Mouse (Mus musculus) erythroid progenitor cell, adult 5-6 weeks (primary cell): Measurements from ENCODE around the gene Akr1c20. TPM values are rescaled to one million over a fixed set of nuclear protein-coding genes. Genes with fewer than 3 reads are reported as not detected.

Experiments
- ATAC-seq: replicated peaks from 2 replicates; pipeline ENCODE4 v1.8.0; 2016; ENCODE audit warnings: moderate number of reproducible peaks, mild to moderate bottlenecking, moderate TSS enrichment, inconsistent platforms; ENCODE audit not compliant: poor library complexity, low FRiP score, severe bottlenecking
- total RNA-seq, 2 experiments: library from RNA; stranded (forward) in 1 of 2; stranded (reverse) in 1 of 2; fragments of 150-400 nt in 1 of 2; fragments of 186-747, 209-891 nt in 1 of 2; gene quantifications; 2 replicates each; pipeline versions ENCODE4 v1.2.3 to v1.2.4; 2015 to 2017; ENCODE audit warnings: low replicate concordance in 2 of 2

Akr1c20 gene
- total RNA-seq (2015; ENCODE audit: low replicate concordance) (not detected in 2 replicates), total RNA-seq (2017; ENCODE audit: low replicate concordance) (not detected in 2 replicates)

DNA sequence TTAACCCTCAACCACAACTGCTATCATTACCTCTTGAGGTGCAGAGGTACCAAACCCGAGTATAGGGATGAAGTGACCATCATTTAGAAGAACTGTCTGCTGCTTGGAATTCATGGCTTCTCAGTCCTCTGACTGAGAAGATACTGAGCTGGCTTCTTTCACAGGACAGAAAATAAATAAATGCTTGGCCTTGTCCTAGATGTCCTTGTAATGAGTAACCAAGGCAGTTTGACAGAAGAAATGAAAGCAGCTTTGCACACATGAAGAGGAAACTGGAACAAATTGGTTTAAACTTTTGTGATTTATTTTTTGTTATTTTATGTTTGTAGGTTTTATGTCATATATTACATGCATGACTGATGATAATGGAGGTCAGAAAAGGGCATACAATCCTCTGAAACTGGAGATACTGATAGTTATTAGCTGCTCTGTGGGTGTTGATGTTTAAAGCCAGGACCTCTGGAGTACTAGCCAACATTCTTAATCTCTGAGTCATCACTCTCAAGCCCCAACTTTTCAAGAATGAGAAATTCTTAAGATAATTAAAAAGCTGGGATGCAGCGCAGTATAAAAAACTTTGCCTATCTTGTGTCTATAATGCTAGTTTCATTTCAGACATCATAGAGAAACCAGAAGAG lies at the start of gene Akr1c20:
Akr1c20 (minus strand) TSS at position 145 of the 638 bp plus-strand sequence.
- no peak for ATAC-seq

DNA sequence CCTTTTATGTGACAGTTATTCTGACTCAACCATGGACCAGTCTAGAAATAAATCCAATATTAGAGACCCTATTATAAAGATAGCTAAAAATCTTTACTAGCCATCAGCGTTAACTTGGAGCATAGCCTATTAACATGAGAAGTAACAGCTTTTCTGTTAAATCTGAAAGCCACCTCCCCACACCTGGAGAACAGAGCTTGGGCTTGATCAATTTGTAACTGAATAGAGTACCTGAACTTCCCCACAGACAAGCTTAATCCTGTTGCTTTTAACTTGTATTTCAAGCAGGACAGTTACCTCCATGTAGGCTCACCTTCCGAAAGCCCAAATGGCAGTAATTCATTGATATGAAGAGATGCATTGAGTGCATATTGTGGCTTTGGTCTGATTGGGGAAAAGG lies 42.9 kb upstream of the Akr1c20 start:
- no peak for ATAC-seq

DNA sequence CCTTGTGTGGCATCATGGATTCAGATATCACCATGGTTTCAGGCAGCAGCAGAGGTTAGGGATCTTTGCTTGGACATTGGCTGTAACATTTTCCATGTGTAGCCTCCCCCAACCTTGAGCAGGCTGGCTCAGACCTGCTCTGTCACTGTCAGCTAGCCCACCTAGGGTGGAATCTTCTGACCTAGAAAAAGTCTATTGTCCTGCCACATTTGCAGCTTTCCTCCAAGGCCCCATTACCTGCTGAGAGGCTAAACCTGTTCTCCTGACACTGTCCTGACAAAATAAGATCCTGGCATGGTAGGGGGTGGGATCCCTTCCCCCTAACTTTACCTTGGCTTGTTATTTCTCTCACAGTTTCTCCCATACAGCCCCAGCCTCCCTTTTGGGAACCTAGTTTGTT lies 37.4 kb upstream of the Akr1c20 start:
- no peak for ATAC-seq

DNA sequence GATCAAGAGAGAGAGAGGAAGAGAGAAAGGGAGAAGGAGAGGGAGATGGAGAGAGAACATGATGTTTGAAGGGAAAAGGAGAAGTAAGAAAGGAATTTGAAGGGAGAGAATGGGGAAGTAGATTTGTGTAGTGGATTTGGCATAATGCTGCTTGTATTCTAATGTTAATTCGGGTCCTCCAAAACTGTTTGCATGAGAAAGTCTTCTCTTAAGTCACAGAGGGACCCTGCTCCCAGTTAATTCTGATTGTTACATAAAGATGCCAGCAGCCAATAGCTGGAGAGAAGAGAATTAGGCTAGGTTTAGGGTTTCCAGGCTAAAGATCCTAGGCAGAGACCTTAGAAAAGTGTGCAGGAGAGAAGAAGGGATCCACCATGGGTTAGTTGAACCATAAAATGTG lies 36.0 kb upstream of the Akr1c20 start:
- no peak for ATAC-seq

DNA sequence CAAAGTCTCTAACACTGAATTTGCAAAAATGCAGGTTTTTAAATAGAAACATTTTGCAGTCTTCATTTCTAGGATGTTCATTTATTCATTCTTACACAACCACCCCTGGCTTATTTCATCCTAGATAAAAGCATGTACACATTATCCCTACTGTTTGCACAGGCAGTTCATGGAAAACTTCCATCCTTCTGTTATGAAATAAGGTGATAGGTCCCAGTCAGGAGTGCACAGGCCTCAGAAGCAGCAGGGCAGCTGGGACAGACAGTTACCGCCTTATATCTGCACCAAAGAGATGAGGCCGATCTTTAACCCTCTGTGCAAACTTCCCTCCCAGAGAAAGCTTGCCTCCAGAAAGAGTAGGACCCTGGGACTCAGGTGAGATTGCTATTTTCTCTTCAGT lies 8.3 kb downstream of the Akr1c20 start:
- ATAC-seq, result no peak

GRCm38 (mm10) chr13:4467896-4468295 lies 55.2 kb downstream of the Akr1c20 start:
- no peak for ATAC-seq

DNA sequence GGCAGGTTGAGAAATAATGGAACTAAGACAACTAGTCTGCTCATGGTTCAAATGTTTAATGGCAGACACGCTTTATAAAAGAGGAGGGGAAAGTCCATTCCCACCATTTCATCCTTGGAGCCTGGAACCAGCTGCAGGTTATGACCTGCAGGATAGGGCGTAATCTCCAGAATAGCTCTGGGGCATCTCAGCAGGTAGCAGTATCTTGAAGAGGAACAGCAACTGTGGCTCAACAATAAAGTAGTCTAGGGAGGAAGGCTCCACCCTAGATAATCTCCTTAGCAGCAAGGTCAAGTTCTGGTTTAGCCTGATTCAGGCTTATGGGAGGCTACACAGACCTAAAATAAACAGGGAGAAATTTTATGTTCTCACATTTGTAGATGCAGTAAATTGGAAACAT lies 57.5 kb downstream of the Akr1c20 start:
- ATAC-seq, result no peak

Other genes starting within 250 kb of the Akr1c20 start
- not detected in 2 replicates for gene Akr1c12, start 243.9 kb downstream of the Akr1c20 start, total RNA-seq (2015; ENCODE audit: low replicate concordance)
- 3.7 TPM in 1 of 2 replicates, not detected in the other for gene Akr1c12, start 243.9 kb downstream of the Akr1c20 start, total RNA-seq (2017; ENCODE audit: low replicate concordance)
- gene Akr1c6, start 89.0 kb downstream of the Akr1c20 start, total RNA-seq (2015; ENCODE audit: low replicate concordance), result not detected in 2 replicates
- not detected in 2 replicates for gene Akr1c6, start 89.0 kb downstream of the Akr1c20 start, total RNA-seq (2017; ENCODE audit: low replicate concordance)
- gene Akr1c21, start 50.7 kb upstream of the Akr1c20 start, total RNA-seq (2015; ENCODE audit: low replicate concordance), result not detected in 2 replicates
- not detected in 2 replicates for gene Akr1c21, start 50.7 kb upstream of the Akr1c20 start, total RNA-seq (2017; ENCODE audit: low replicate concordance)
- gene Akr1e1, start 85.8 kb upstream of the Akr1c20 start, total RNA-seq (2015; ENCODE audit: low replicate concordance), result 1.3 and 2.2 TPM in 2 replicates
- 0.61 and 0.64 TPM in 2 replicates for gene Akr1e1, start 85.8 kb upstream of the Akr1c20 start, total RNA-seq (2017; ENCODE audit: low replicate concordance)